ENCODE assay signal across 8 mouse cellular contexts in the genomic region with DNA sequence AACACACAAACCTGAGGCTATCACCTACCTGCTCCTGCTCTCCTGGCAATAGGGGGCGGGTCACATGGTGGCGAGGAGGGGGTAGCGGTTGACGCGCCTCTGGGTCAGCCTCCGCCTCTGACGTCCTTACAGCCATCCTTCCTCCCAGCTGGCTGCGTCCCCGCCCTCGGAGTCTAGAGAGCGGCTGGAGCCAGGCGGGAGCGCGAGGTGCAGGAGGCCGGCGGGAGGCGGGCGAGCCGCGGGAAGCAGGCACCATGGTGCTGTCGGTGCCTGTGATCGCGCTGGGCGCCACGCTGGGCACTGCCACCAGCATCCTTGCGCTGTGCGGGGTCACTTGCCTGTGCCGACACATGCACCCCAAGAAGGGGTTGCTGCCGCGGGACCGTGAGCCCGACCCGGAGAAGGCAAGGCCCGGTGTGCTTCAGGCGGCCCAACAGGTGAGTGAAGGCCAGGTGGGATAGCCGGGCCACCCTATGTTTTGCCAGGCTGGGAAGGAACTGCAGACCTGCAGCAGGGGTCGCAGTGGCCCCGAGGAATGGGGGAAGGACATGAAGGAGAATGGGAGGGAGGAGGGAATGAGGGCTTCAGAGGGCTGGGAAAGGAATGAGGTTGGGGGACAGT. TPM values are rescaled to one million over a fixed set of nuclear protein-coding genes. Genes with fewer than 3 reads are reported as not detected.
DNase-seq lines count a peak whose midpoint lies in the region; ATAC-seq and TF ChIP-seq lines count a peak whose summit lies in the region.

A gene (plus strand): TSS at position 166 of the 621 bp plus-strand sequence.

- H3K4me2 ChIP-seq in intestine, postnatal 0 days (replicated peaks; ENCODE audit: low read depth), result peak within 1 kb of the TSS; percentile 70
- peak within 1 kb of the TSS; percentile 70 for H3K4me2 ChIP-seq in midbrain, embryonic 12.5 days (replicated peaks)
- peak within 1 kb of the TSS; percentile 84 for H3K4me2 ChIP-seq in stomach, embryonic 14.5 days (replicated peaks; ENCODE audit: low read depth, low read length)

- H3K36me3 ChIP-seq in intestine, postnatal 0 days (ENCODE audit: control insufficient read depth, insufficient read depth), result no peaks in the 10 kb centered on the region
- H3K36me3 ChIP-seq in midbrain, embryonic 12.5 days, result no peaks in the 10 kb centered on the region
- H3K36me3 ChIP-seq in stomach, embryonic 14.5 days (ENCODE audit: control insufficient read depth, insufficient read depth, low read length), result no peaks in the 10 kb centered on the region

- H3K9me3 ChIP-seq in intestine, postnatal 0 days (ENCODE audit: control insufficient read depth), result no peaks in the 10 kb centered on the region
- no peaks in the 10 kb centered on the region for H3K9me3 ChIP-seq in midbrain, embryonic 12.5 days
- no peaks in the 10 kb centered on the region for H3K9me3 ChIP-seq in stomach, embryonic 14.5 days (ENCODE audit: control insufficient read depth, low read depth, low read length)

- TF ChIP-seq CTCF in intestine, postnatal 0 days (IDR thresholded peaks at IDR 0.05; ENCODE audit: low read depth), result peak; percentile 39

- H3K27ac ChIP-seq in intestine, postnatal 0 days (ENCODE audit: low read depth, low read length), result no peak within 1 kb of the TSS
- H3K27ac ChIP-seq in midbrain, embryonic 12.5 days (replicated peaks), result peak within 1 kb of the TSS; percentile 82
- no peak within 1 kb of the TSS for H3K27ac ChIP-seq in stomach, embryonic 14.5 days (ENCODE audit: low read length)

- H3K27me3 ChIP-seq in intestine, postnatal 0 days (replicated peaks; ENCODE audit: control insufficient read depth, insufficient read depth, low read length), result peaks cover 29% of the 10 kb centered on the region
- H3K27me3 ChIP-seq in midbrain, embryonic 12.5 days, result peaks cover 32% of the 10 kb centered on the region
- H3K27me3 ChIP-seq in stomach, embryonic 14.5 days (ENCODE audit: control insufficient read depth, insufficient read depth, low read length), result no peaks in the 10 kb centered on the region

- 4% methylated on average over 38 of the region's 38 CpGs for WGBS in intestine, postnatal 0 days
- under 1% methylated on average over 38 of the region's 38 CpGs for whole genome bisulfite sequencing in midbrain, embryonic 12.5 days
- 1% methylated on average over 38 of the region's 38 CpGs for WGBS in stomach, embryonic 14.5 days

- DNase-seq in adrenal gland, adult (ENCODE audit: inconsistent age in 2 of 2, low spot score in 1 of 2), result peak; percentile 69 to 83
- DNase-seq in cerebellum, postnatal 25 days, result peak; percentile 84 to 87
- DNase-seq in frontal cortex, postnatal 36 days (ENCODE audit: low spot score in 2 of 2), result peak; percentile 79 to 82
- DNase-seq in left cerebral cortex, postnatal 36 days (ENCODE audit: low spot score in 2 of 2), result peak; percentile 78 to 87
- DNase-seq in T-cell, adult 2 months (ENCODE audit: low spot score), result no peak

- peak; percentile 49; the same call in 1 of the 2 replicates for ATAC-seq in intestine, postnatal 0 days
- peak; percentile 53 for ATAC-seq in midbrain, embryonic 12.5 days (ENCODE audit: low FRiP score, low read depth)
- peak; percentile 84 for ATAC-seq in stomach, embryonic 14.5 days (ENCODE audit: insufficient number of reproducible peaks, insufficient read depth, low FRiP score, low read depth)

- H3K4me3 ChIP-seq in intestine, postnatal 0 days (ENCODE audit: low read depth, low read length), result peak within 1 kb of the TSS; percentile 38
- peak within 1 kb of the TSS; percentile 47 for H3K4me3 ChIP-seq in midbrain, embryonic 12.5 days
- peak within 1 kb of the TSS; percentile 43 for H3K4me3 ChIP-seq in stomach, embryonic 14.5 days (ENCODE audit: low read depth, low read length)

- intact Hi-C loops in left cerebral cortex, postnatal 36 days (cut with DNase I), result loop anchor here (5.0 kb wide), 2 partner anchors 37 to 132 kb away; a partner anchor contains a TSS

- H3K9ac ChIP-seq in intestine, postnatal 0 days (ENCODE audit: low read depth, low read length), result 0 out of 2 replicates have a peak within 1 kb of the TSS, but pooled peaks have one; percentile 27
- H3K9ac ChIP-seq in midbrain, embryonic 12.5 days (replicated peaks), result peak within 1 kb of the TSS; percentile 58
- H3K9ac ChIP-seq in stomach, embryonic 14.5 days (replicated peaks; ENCODE audit: low read depth, low read length), result peak within 1 kb of the TSS; percentile 55; the same call in 1 of the 2 replicates

- H3K4me1 ChIP-seq in intestine, postnatal 0 days (replicated peaks; ENCODE audit: control insufficient read depth, insufficient read depth, low read length), result no peaks in the 10 kb centered on the region
- H3K4me1 ChIP-seq in midbrain, embryonic 12.5 days, result peaks cover 64% of the 10 kb centered on the region
- peaks cover 18% of the 10 kb centered on the region for H3K4me1 ChIP-seq in stomach, embryonic 14.5 days (ENCODE audit: control insufficient read depth, insufficient read depth, low read length)

RNA-seq across cellular contexts. Expression of the gene that starts here (rescaled TPM):
- 1.7 and 2.5 TPM in 2 replicates for polyA plus RNA-seq in intestine, postnatal 0 days (2015; fragmentation: Nextera tagmentation; extraction: Ambion mirVana)
- 100 to 1,000 TPM; 174 to 218 TPM for total RNA-seq in left cerebral cortex, postnatal 36 days (2021)
- polyA plus RNA-seq in midbrain, embryonic 12.5 days (2016; fragmentation: Nextera tagmentation; extraction: Ambion mirVana), result 32.5 and 33.3 TPM in 2 replicates
- 7.7 and 9.6 TPM in 2 replicates for polyA plus RNA-seq in stomach, embryonic 14.5 days (2014; fragmentation: Nextera tagmentation; extraction: Ambion mirVana)
